Mouse (Mus musculus) cerebellum, postnatal 14 days (tissue): ENCODE measurements at regions not wholly inside any gene's neighbourhood (a gene's known extent, or its start where the extent isn't known, plus 50 kb on each side); places are given as distances from the start of the nearest gene placed in this dataset.

Experiments used
- DNase-seq, 2 experiments: peaks; one replicate each; pipeline ENCODE4 v3.0.0; 2021; ENCODE audit warnings: mixed read lengths in 2 of 2

- no peak for DNase-seq
Measured at GRCm38 (mm10) chr7:117859419-117859818, 256.6 kb downstream of the Rps15a start.

GRCm38 (mm10) chr7:117855955-117856354, 260.0 kb downstream of the Rps15a start:
- DNase-seq: no peak

GRCm38 (mm10) chr7:117853716-117854115, 262.3 kb downstream of the Rps15a start:
- DNase-seq: peak; percentile 13 to 24

GRCm38 (mm10) chr7:117852866-117853265, 263.1 kb downstream of the Rps15a start:
- no peak for DNase-seq

GRCm38 (mm10) chr7:117850822-117851221, 265.2 kb downstream of the Rps15a start:
- DNase-seq: no peak

- DNase-seq: no peak
Measured at GRCm38 (mm10) chr7:117846041-117846440, 269.9 kb downstream of the Rps15a start.

- peak; percentile 65 to 71 for DNase-seq
Measured at GRCm38 (mm10) chr7:117842780-117843179, 273.2 kb downstream of the Rps15a start.

- no peak for DNase-seq
Measured at GRCm38 (mm10) chr7:117795035-117795434, 321.0 kb downstream of the Rps15a start.

- DNase-seq: peak; percentile 29 to 33
Measured at GRCm38 (mm10) chr7:117793991-117794390, 322.0 kb downstream of the Rps15a start.

GRCm38 (mm10) chr7:117792456-117792855, 323.5 kb downstream of the Rps15a start:
- DNase-seq: no peak

GRCm38 (mm10) chr7:117778996-117779395, 337.0 kb downstream of the Rps15a start:
- no peak for DNase-seq

GRCm38 (mm10) chr7:117777921-117778320, 338.1 kb downstream of the Rps15a start:
- DNase-seq: no peak

- DNase-seq: no peak
Measured at GRCm38 (mm10) chr7:117771836-117772235, 344.2 kb downstream of the Rps15a start.

- no peak for DNase-seq
Measured at GRCm38 (mm10) chr7:117759506-117759905, 356.5 kb downstream of the Rps15a start.

GRCm38 (mm10) chr7:117757033-117757432, 359.0 kb downstream of the Rps15a start:
- DNase-seq: no peak

GRCm38 (mm10) chr7:117755830-117756229, 360.2 kb downstream of the Rps15a start:
- DNase-seq: no peak

GRCm38 (mm10) chr7:117753296-117753695, 362.7 kb downstream of the Rps15a start:
- DNase-seq: peak; percentile 41 to 56

- DNase-seq: no peak
Measured at GRCm38 (mm10) chr7:117752302-117753185, 363.4 kb downstream of the Rps15a start.

- no peak for DNase-seq
Measured at GRCm38 (mm10) chr7:117747991-117748390, 367.2 kb downstream of the Xylt1 start.

GRCm38 (mm10) chr7:117746393-117746792, 365.6 kb downstream of the Xylt1 start:
- no peak for DNase-seq

GRCm38 (mm10) chr7:117739706-117740105, 358.9 kb downstream of the Xylt1 start:
- DNase-seq: peak; percentile 30 to 44

GRCm38 (mm10) chr7:117735699-117736020, 354.9 kb downstream of the Xylt1 start:
- no peak for DNase-seq

- DNase-seq: no peak
Measured at GRCm38 (mm10) chr7:117734994-117735698, 354.4 kb downstream of the Xylt1 start.

GRCm38 (mm10) chr7:117729067-117729466, 348.3 kb downstream of the Xylt1 start:
- peak; percentile 13 to 30 for DNase-seq
